Mouse (Mus musculus) spleen, adult 2 months (tissue): ENCODE measurements at regions not wholly inside any gene's neighbourhood (a gene's known extent, or its start where the extent isn't known, plus 50 kb on each side); places are given as distances from the start of the nearest gene placed in this dataset.

Experiments used
- CTCF ChIP-seq: fragments of 200-500 bp; IDR thresholded peaks from 2 replicates; pipeline ENCODE4 v1.5.1; 2011; ENCODE audit warnings: mild to moderate bottlenecking, inconsistent platforms; ENCODE audit not compliant: insufficient read depth, insufficient read length, insufficient replicate concordance; ENCODE audit errors: extremely low read depth
- POLR2A ChIP-seq: fragments of 200-500 bp; IDR thresholded peaks from 2 replicates; pipeline ENCODE4 v1.6.1; 2011; ENCODE audit warnings: low read depth, low read length, inconsistent platforms

DNA sequence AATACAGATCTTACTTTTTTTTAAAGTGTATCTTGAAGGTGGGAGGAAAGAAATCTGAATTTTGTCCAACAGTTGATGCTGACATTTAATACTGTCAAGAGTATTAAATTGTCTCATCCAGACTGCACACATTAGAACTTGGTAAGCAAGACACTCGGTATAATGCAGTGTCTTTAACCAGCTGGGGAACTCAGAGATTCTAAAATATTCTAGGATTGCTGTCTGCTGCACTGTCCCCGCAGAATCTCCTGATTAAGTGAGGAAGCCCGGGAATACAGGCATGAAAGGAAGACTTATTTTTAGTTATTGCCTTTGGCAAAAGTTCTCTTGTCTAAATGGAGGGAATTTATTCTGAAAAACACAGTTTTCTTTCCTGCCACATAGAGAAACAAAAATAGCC, 212.9 kb upstream of the Atp2b1 start:
- no peak for TF ChIP-seq POLR2A
- no peak for TF ChIP-seq CTCF
